Mouse (Mus musculus) megakaryocyte-erythroid progenitor cell, adult 5-6 weeks (primary cell): Measurements from ENCODE around the gene Nfya. TPM values are rescaled to one million over a fixed set of nuclear protein-coding genes. Genes with fewer than 3 reads are reported as not detected.

Experiments
- ATAC-seq: replicated peaks from 2 replicates; pipeline ENCODE4 v1.8.0; 2016; ENCODE audit warnings: mild to moderate bottlenecking, inconsistent platforms; ENCODE audit not compliant: severe bottlenecking, poor library complexity, low FRiP score, low TSS enrichment
- total RNA-seq, 2 experiments: library from RNA; stranded (forward) in 1 of 2; stranded (reverse) in 1 of 2; fragments of 200-1000, 215-1000 nt in 1 of 2; fragments of >200 nt in 1 of 2; fragmentation: Nextera tagmentation in 1 of 2; gene quantifications; 2 replicates each; pipeline ENCODE4 v1.2.3; 2014 to 2017

Nfya gene
- total RNA-seq (2014; fragmentation: Nextera tagmentation) (89.3 and 113 TPM in 2 replicates), total RNA-seq (2017) (32.8 and 55.7 TPM in 2 replicates)

- peak; percentile 75 for ATAC-seq
Measured at GRCm38 (mm10) chr17:48409380-48410298, at the start of gene Nfya, which contains the start of gene Oard1. Gene Nfya, minus strand, starts transcription at chr17:48409906. Gene Oard1, plus strand, starts transcription at chr17:48410014.

- no peak for ATAC-seq
Measured at GRCm38 (mm10) chr17:48457971-48458653, 48.4 kb upstream of the Nfya start.

- no peak for ATAC-seq
Measured at GRCm38 (mm10) chr17:48455955-48456354, 46.2 kb upstream of the Nfya start.

GRCm38 (mm10) chr17:48454688-48455087 is 45.0 kb upstream of the Nfya start, which contains the start of gene Unc5cl:
Gene Unc5cl, plus strand, starts transcription at chr17:48454901.
- no peak for ATAC-seq

GRCm38 (mm10) chr17:48454190-48454589 is 44.5 kb upstream of the Nfya start:
- ATAC-seq, result no peak

GRCm38 (mm10) chr17:48453489-48453888 is 43.8 kb upstream of the Nfya start:
- no peak for ATAC-seq

GRCm38 (mm10) chr17:48451753-48452444 is 42.2 kb upstream of the Nfya start:
- peak; percentile 9 for ATAC-seq

GRCm38 (mm10) chr17:48451353-48451675 is 41.6 kb upstream of the Nfya start, which contains the start of gene Tspo2:
Gene Tspo2, minus strand, starts transcription at chr17:48451522.
- peak; percentile 82 for ATAC-seq

GRCm38 (mm10) chr17:48450666-48451352 is 41.1 kb upstream of the Nfya start:
- peak; percentile 78 for ATAC-seq

GRCm38 (mm10) chr17:48447675-48448074 is 38.0 kb upstream of the Nfya start:
- ATAC-seq, result 0 out of 2 replicates have a peak, but pooled peaks have one; percentile 9

GRCm38 (mm10) chr17:48443542-48444145 is 33.9 kb upstream of the Nfya start:
- ATAC-seq, result no peak

- ATAC-seq, result no peak
Measured at GRCm38 (mm10) chr17:48442745-48443457, 33.2 kb upstream of the Nfya start.

GRCm38 (mm10) chr17:48437421-48437911 is 27.8 kb upstream of the Nfya start:
- ATAC-seq, result no peak

GRCm38 (mm10) chr17:48436487-48436886 is 26.8 kb upstream of the Nfya start:
- no peak for ATAC-seq

- no peak for ATAC-seq
Measured at GRCm38 (mm10) chr17:48434479-48434878, 24.8 kb upstream of the Nfya start.

- no peak for ATAC-seq
Measured at GRCm38 (mm10) chr17:48433689-48434330, 24.1 kb upstream of the Nfya start.

- ATAC-seq, result no peak
Measured at GRCm38 (mm10) chr17:48433006-48433655, 23.4 kb upstream of the Nfya start.
